Mouse (Mus musculus) cerebellum, adult 11-12 months (tissue): ENCODE measurements around the gene Atp8a2.

Experiments
- DNase-seq: peaks from one replicate; pipeline ENCODE4 v3.0.0; 2022

The Atp8a2 gene

DNA sequence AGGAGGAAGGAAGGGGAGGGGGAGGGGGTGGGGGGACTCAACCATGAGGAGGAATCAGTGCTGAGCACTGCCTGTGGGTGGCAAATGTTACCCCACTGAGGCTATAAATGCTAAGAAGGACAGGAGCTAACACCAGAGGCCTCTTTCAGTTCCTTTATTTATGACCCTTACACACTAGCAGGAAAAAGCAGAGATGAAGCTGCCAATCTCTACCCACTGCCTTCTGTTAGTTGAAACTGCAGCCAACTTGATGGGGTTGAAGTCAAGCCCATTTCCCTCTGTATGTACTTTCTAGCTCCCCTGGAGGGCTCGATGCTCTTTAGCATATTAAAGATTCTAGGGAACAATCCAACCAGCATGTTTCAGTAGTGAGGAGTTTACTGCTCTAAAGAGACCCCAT, 303.0 kb downstream of the Atp8a2 start:
- DNase-seq, result peak; percentile 50

DNA sequence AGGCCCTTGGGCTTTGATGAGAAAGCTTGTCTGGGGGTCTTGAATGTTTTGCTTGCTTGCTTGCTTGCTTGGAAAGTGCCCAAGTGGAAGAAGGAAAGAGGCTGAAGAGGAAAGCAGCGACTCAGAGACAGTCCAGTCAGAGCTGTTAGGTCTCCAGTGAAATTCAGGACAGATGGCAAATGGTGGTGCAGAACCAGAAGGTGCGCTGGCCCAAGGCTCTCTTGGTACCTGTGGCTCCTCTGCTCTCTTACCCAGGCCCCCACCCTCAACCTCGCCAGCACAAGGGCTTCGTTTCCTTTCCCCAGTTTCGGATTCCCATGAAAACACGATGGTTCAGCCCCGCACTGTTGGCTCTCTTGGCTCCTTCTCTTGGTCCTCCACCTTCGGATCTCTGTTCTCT, 304.9 kb downstream of the Atp8a2 start:
- peak; percentile 47 for DNase-seq

DNA sequence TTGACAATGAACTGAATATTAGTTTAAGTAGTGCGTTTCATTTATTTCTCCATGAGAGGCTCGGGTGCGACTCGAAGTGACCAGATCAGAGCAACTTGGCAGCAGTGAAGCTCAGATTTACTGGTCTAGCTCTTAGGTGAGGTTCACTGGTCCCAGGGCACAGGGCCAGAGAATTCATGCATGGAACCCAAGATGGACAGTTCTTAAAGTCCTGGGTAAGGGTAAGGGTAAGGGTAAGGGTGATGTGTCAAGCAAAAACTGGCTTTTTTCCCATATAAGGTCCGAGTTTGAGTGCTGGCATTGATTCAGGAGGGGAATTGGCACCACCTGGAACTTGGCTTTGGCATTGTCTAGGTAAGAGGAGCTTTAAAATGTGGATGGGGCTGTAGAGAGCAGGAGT, 305.5 kb downstream of the Atp8a2 start:
- DNase-seq, result peak; percentile 42

DNA sequence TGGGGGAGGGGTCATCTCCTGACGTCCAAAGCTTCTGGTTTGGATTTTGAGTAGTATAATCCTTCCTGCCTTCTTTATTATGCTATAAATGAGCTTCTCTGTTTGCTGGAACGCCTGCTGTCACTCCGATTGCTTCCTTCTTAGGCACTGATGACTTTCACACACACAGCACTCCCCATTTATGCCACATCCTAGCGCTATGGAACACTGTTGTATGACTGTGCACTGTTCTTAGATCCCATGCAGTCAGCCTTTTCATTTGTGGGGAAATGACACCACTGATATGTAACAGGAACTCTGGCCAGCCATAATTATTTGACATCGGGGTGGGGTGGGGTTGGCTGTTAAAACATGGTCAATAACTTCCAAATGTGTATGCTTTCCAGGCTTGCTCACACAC, 306.2 kb downstream of the Atp8a2 start:
- no peak for DNase-seq

DNA sequence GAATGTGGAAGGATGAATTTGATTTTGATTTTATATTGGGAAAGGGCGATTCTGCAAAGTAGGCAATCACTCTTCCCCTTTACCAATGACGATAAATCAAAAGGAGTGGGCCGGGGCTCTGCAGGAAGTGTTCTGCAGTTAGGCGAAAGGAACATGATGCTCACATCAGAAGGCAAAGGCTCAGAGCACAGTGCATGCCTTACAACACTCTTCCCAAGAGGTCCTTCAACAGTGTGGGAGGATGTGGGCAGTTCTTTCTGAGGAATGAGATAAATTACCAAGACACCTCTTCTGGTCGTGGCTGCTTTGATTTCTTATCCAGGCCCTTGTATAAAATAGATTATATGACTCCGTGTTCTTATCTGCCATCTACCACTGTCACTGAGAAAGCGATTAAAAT, 306.9 kb downstream of the Atp8a2 start:
- DNase-seq, result no peak

DNA sequence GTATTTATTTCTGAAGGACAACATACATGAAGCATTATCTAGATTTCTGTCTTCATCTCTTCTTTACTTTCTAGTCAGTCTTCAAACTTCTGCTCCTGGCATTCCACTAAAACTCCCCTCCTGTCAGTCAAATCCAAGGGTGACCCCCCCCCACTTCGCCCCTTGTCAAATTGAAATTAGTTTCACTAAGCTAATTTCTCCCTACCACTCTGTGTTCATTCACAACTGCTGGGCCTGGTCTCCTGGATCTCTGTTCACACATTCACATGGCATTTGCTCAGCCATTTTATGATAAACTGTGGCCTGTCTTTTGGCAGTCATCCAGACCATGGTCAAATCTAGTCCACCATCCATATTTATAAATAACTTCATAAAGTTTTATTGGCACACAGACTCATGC, 308.5 kb downstream of the Atp8a2 start:
- DNase-seq, result no peak

DNA sequence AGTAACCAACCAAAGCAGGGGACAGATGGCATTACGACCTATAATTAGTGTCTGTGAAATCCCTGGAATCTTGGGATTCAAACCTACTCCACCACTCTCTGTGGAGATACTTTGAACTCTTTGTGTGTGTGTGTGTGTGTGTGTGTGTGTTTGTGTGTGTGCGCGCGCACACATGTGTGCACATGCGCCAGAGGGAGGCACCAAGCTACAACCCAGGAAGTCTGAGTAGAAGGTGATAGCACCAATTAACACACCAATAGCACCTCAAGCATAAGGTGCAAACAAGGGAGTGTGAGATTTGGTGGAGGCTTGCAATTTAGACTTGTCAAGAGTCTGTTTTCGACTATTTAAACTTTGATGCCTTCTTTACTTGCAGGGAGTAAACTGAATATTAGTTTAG, 308.9 kb downstream of the Atp8a2 start:
- no peak for DNase-seq

DNA sequence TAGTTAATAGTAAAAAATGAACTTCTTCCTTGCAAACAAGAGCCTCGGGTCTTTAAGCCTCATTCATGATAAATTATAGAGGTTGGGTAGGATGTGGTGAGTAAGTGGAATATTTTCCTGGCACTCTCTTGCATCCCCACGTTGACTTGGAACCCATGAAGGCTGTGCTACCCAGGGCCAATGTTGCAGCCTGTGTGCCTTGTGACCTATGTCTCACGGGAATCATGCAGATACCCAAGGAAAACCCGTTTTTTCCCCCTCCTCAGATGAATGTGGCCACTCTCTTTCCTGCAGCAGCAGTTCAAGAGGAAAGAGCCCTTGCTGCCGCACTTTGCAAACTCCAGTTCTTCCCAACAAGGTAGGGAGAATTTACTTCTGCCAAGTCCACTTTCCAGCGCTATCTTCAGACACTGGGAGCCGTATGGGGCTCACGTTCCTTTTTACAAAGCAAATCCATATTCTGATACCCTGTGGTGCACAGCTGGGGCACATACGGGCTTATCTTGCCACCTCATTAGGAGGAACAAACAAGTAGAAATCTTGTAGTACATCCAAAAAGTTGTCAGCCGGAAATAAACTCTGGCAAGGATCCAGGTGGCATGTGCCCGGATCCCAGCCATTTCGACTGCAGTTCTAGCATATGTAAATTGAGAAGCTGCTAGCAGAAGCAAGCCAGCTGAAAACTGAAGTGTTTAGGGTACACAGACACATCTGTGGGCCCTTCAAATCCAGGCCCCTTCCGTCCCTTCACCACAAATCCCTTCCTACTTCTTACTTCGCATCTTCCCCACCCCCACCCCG, 309.7 kb downstream of the Atp8a2 start:
- peak; percentile 46 for DNase-seq

DNA sequence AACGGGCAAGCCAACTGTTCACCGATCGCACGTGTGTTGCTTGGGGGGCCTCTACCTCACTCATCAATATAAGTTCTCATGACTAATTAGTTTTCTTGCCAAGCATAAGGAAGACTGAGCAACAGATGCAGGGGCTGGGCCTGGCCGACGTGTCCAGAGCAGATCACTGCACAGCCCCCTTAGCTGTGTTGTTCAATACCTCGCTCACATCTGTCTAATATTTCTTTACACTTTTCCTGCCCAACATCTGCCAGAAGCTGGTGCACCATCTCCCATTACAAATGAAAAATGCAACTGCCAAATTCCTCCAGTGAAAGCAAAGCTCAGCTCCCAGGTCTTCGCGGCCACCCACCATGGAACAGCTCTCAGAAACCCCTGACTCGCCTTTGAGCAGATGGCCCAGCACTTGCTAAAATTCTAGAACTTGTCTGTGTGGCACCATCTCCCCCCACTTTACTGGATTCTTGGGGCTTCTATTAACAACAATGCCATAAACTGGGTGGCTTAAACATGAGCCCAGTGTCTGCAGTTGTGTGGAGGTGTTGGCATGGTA, 313.4 kb downstream of the Atp8a2 start:
- no peak for DNase-seq

DNA sequence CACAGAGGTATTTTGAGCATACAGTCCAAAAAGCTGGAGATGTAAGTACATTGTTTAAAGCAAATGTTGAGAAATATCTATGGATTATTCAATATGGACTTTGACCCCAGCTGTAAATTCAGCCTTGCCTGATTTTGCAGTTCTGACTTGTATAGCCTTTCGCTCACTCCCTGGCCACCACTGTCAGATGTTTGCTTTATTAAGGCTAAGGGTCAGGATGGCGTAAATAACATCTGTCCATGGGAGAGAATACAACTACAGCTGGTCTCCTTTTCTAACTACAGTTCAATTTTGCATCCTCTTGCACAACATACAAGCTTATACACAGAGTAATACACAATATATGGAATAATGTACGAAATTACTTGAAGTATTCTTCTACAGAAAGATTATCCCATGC, 316.1 kb downstream of the Atp8a2 start:
- DNase-seq, result no peak

DNA sequence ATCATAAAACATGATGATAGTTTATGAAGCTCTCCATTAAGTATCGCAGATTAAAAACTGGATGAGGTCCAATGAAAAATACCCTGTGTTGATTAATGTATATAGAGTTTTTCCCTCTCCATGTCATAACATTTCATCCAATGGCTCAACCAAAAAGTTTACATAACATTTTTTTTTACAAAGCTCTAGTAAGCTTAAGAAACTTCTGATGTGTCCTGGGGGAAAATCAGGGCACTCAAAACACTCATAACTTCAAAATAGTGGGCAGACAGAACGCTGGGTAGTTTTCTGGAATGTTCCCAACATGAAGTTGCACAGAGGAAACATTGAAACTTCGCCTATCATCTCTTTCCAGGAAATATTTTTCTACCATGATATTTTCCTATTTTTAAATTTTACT, 318.7 kb downstream of the Atp8a2 start:
- no peak for DNase-seq

DNA sequence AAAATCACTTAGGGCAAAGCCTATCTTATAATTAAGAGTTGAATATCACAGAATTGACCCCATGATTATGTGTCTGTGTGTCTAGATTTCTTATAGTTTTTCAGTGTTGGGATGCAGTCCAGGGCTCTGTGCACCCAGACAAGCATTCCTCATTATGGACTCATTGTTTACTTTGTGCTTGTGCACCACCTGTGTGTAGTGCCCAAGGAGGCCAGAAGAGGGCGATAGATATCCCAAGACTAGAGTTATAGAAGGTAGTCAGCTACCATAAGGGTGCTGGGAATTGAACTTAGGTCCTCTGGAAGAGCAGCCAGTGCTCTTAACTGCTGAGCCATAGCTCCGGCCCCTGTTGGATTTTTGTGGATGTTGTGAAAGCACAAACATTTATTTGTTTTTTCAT, 320.5 kb downstream of the Atp8a2 start:
- DNase-seq, result no peak

DNA sequence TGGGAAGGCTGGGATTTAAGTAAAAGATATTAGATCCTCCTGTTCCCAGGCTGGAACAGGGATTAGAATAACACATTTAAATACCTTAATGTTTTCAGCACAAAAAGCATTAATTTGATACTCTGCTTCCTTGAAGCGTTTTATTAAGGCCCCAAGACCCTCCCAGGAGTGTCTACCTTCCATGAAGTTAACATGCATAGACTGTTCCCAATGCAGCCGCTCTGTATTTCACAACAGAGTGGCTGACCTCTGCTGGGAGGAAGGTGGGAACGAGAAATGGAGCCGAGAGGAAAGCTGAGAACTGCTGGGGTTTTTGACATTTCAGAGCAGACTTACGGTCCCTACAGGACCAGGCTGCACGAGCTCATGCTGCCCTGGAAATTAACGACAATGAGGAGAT, 328.6 kb downstream of the Atp8a2 start:
- DNase-seq, result no peak

DNA sequence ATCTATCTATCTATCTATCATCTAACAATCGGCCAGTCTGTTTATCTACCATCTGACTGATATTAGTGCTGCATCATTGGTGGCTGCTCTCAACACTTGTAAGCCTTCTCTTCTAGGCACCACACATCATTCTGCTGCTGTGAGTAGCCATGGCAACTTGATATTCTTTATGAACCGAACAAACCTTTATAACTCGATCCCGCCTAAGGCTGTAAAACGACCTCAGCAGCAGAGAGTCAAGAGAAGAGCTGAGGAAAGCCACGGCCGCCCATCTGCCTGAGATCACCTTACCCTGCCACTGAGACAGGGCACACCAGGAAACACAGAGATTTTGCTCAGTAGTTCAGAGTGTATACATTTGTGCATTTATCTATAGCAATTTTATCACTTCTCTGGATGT, 329.2 kb downstream of the Atp8a2 start:
- no peak for DNase-seq

DNA sequence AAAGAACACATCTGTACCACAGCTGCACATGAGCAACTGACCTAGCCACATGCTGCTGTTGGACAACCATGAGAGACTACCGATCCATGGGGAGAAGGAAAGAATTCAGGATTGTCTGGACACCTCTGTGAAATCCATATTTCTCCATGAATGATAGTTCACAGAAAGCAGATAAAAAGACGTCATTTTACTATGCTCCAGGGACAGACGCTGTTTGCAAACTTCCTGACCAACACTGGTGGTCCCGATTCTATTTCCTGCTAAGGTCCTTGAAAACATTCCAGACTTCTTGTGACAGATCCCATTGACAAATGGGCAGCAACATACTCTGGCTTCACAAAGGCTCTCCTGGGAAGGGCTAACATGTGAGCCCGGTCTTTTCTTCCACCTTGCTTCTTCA, 331.0 kb downstream of the Atp8a2 start:
- DNase-seq, result no peak

DNA sequence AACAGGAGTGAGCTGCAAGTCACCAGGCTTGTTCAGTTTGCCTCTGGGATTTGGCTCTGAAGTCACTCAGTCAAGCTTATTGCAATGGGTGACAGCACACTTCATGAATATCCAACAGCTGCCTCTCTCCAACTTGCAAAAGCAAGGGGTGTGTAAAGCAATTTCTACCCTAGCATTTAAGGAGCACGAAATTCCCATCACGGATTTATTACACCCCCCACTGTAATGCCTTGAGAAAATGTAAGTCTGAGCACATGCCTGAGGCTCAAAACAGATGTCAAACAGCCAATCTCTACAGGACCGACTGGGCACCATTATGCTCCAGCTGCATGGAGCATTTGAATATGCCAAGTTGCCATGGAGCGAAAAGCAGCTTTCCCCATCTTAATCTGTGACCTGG, 334.6 kb downstream of the Atp8a2 start:
- no peak for DNase-seq

DNA sequence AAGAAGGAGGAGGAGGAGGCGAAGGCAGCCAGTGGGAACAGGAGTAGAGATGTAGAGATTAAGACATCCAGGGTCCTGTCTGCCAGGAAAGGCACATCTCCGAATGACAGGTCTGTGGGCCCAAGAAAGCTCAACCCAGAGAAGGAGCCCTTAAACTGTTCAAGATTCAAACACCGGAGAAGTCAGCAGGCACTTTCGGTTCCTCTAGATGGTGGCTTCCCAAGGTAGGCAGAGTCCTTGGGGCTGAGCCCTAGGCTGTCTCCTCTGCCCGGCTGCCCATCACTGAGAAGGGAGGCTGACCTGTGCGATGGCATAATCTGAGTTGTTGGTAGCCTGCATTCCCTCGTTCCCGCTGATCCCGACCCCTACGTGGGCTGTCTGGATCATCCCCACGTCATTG, 337.1 kb downstream of the Atp8a2 start:
- no peak for DNase-seq

DNA sequence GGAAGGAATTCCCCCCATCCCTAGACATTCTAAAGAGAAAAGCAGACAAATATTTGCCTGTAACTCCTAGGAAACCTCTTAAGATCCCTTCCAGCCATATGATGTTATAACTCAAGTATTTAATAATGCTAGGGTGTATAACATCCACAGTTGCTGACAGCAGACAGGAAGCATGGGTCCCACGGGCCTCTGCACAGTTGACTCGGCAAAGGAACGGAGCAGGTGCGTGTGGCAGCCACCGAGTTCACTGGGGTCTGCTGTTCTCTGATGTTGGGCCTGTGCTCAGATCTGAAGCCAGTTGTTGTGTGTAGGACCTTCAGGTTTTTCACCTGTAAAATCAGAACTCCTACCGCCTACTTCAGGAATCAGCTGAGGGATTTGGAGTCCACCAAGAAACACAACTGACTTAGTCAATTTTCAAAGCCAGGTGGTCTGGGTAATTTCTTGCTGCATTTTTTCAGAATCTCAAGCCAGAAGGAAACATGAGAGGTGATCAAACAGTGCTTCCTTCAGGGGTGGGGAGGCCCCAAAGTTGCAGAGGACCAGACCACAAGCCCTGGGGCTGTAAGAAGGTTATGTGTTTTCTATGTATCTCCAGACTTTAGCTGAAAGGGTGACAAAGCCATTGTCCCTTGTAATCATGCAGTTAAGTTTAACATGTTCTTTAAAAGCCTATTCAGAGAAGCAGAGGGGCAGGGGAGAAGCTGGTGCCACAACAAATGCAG, 338.3 kb downstream of the Atp8a2 start:
- no peak for DNase-seq

DNA sequence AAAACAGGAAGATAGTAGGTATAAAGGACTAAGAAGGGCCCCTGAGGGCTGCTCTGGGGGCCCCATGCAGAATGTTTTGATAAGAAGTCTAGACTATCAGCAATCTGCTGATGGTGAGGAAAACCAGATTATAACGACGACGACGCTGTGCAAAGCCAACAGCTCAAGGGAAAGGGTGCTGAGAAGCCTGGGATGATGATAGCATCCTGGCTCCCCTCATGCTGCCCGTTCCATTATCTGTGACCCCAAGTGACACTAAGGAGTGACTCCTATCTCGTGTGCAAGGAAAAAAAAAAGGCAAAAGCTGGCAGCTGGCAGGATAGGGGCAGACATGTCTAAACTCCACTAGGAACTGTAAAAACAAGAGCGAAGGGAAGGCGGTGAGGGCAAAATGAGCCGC, 343.8 kb downstream of the Atp8a2 start:
- DNase-seq, result no peak

DNA sequence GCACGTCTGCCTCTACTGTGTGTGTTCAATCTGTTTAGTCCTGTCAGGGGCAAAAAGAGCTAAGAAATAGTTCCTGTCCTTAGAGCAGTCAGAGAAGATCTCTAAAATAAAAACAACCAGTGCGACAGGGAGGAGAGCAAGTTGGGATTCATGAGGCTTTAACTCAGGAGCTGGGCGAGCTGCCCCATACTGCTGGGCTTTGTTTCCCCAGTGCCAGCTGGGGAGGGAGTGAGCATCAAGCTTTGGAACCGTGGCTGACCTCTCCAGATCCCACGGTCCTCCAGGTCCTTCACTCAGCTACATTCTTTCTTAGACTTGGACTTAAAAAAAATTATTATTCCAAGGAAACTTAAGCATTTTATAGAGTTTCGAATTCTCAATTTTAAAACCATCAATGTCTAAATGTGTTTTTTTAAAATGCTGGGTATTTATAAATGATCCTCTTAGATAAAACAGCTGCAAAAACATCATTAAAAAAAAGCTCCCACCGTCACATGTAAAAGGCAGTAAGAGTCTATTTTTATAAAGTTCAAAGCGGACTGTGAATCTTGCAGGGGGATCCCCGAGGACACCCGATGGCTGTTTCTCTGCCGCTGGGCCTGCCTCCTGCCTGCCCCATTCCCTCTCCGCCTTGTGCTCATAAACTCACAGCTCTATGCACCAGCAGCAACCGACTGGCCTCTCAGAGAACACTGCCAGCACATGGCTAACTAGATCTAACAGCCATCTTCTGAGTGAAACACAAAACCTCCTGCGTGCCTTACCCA, 350.2 kb downstream of the Atp8a2 start:
- no peak for DNase-seq

DNA sequence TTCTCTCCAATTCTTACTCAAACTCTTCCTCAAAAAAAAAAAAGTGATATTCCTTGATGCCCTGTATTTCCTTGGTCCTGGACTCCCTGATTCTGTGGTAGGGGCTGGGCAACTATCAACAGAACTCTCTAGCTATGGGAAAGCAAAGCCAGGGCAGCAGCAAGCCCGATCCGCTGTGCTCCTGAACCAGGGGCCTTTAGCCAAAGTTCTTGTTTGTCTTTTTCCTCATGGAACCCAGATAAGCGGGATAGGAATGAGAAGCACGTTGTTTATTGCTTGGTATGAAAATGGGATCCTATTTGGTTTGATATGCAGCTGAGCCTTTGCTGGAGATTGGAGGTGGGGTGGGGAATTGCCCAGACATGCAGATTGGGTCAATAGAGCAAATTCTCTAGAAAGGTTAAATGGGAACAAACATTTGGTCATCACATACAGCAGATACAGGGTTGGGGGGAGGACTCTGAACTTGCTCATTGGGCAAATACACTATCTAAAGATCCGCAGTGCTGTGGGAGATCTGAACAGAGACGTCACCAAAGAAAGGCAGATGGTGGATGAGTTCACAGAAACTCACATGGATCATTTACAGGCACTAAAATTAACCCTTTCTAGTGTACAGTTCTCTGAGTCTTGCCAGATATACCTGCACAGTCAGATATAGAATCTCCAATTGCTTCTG, 353.6 kb downstream of the Atp8a2 start:
- DNase-seq, result no peak

DNA sequence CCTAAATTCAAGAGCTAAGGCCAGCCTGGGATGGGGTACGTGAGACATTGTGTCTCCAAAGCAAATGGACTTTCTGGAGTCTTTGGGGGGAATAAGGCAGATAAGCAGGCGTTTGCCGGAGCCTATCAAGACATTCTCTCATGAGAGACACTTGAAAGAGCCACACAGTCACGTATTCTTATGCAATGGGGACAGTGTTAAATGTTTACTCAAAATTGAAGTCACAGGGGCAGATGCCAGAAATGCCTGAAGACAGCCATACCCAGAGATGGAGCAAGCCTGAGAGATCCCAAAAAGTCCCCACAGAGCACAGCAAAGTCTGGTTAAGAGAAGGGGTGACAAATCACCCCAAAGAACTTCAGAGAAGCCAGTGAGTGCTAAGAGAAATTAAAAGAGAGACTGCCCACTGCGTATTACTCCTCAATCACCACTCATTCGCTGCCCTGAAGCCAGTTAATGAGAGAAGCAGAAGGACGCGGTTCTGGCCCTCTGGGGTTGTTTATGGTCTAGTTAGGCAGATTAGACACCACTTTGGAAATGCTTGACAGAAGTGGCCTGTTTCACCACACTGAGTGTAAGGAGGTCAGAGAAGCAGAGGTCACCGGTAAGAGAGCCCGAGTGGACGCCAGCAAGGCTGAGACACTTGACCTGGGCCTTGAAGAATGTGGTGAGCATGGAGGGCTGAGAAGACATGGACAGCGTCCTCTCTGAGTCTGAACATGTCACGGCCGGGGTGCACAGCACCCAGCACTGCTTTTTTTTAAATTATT, 356.8 kb downstream of the Atp8a2 start:
- DNase-seq, result no peak
